Mouse (Mus musculus) MEL (cell line): Measurements from ENCODE around the gene Rbbp9. TPM values are rescaled to one million over a fixed set of nuclear protein-coding genes. Genes with fewer than 3 reads are reported as not detected.

Experiments used
- DNase-seq: peaks from one replicate; pipeline ENCODE4 v3.0.0; 2011; ENCODE audit warnings: low read depth, low spot score
- H3K27ac ChIP-seq: 2 replicates; pipeline ENCODE4 v1.5.1; 2012; ENCODE audit warnings: low read depth, mild to moderate bottlenecking, control low read depth, low read length, moderate library complexity; ENCODE audit not compliant: control insufficient read depth
- H3K27me3 ChIP-seq, 2 experiments: fragments of 150-350 bp in 1 of 2; sonication (generic) in 1 of 2; 2 replicates each; pipeline ENCODE4 v1.6.1; 2012; ENCODE audit warnings: low read length in 2 of 2, mild to moderate bottlenecking in 2 of 2, improper control_type of control experiment in 1 of 2, moderate library complexity in 1 of 2; ENCODE audit not compliant: insufficient read depth in 2 of 2, control insufficient read depth in 1 of 2
- H3K36me3 ChIP-seq, 2 experiments: 2 replicates each; pipeline ENCODE4 v1.6.1; 2012 to 2014; ENCODE audit warnings: low read length in 2 of 2, improper control_type of control experiment in 1 of 2, inconsistent platforms in 1 of 2, mild to moderate bottlenecking in 1 of 2; ENCODE audit not compliant: insufficient read depth in 2 of 2, control insufficient read depth in 1 of 2
- H3K4me1 ChIP-seq, 2 experiments: fragments of 150-350 bp in 1 of 2; sonication (generic) in 1 of 2; 2 replicates each; pipeline ENCODE4 v1.6.1; 2012; ENCODE audit warnings: low read length in 2 of 2, improper control_type of control experiment in 1 of 2, mild to moderate bottlenecking in 1 of 2; ENCODE audit not compliant: insufficient read depth in 2 of 2, control insufficient read depth in 1 of 2
- H3K4me3 ChIP-seq, 2 experiments: fragments of 150-350 bp in 1 of 2; sonication (generic) in 1 of 2; 2 replicates each; pipeline ENCODE4 v1.5.1; 2012; ENCODE audit warnings: low read depth in 2 of 2, low read length in 2 of 2, mild to moderate bottlenecking in 2 of 2, moderate library complexity in 2 of 2, control low read depth in 1 of 2, improper control_type of control experiment in 1 of 2; ENCODE audit not compliant: control insufficient read depth in 1 of 2, insufficient read depth in 1 of 2
- H3K79me2 ChIP-seq: 2 replicates; pipeline ENCODE4 v1.6.1; 2012; ENCODE audit warnings: mild to moderate bottlenecking, low read length, moderate library complexity; ENCODE audit not compliant: control insufficient read depth, poor library complexity, insufficient read depth
- H3K9ac ChIP-seq: 2 replicates; pipeline ENCODE4 v1.6.1; 2012; ENCODE audit warnings: low read depth, mild to moderate bottlenecking, control low read depth, low read length, moderate library complexity; ENCODE audit not compliant: control insufficient read depth, poor library complexity, severe bottlenecking
- H3K9me3 ChIP-seq: fragments of 150-350 bp; sonication (generic); replicated peaks from 2 replicates; pipeline ENCODE4 v1.6.1; 2012; ENCODE audit warnings: mild to moderate bottlenecking, low read length, improper control_type of control experiment, moderate library complexity; ENCODE audit not compliant: insufficient read depth
- CHD1 ChIP-seq: IDR thresholded peaks from 2 replicates; pipeline ENCODE4 v1.6.1; 2012; ENCODE audit warnings: low read depth, mild to moderate bottlenecking, inconsistent platforms, low read length, improper control_type of control experiment
- CTCF ChIP-seq, 3 experiments: IDR thresholded peaks in 2 of 3; conservative IDR thresholded peaks in 1 of 3; 2 replicates each; pipeline ENCODE4 v1.5.1; 2011 to 2012; ENCODE audit warnings: low read length in 3 of 3, low read depth in 2 of 3, mild to moderate bottlenecking in 2 of 3, improper control_type of control experiment in 1 of 3, inconsistent platforms in 1 of 3, mixed read lengths in 1 of 3, moderate library complexity in 1 of 3; ENCODE audit not compliant: control insufficient read depth in 1 of 3, insufficient read depth in 1 of 3, poor library complexity in 1 of 3, severe bottlenecking in 1 of 3
- E2F4 ChIP-seq: IDR thresholded peaks from 2 replicates; pipeline ENCODE4 v1.6.1; 2011; ENCODE audit warnings: low read depth, low read length, improper control_type of control experiment, borderline replicate concordance
- EP300 ChIP-seq, 2 experiments: IDR thresholded peaks; 2 replicates each; pipeline ENCODE4 v1.6.1; 2011; ENCODE audit warnings: improper control_type of control experiment in 2 of 2, low read length in 2 of 2, low read depth in 1 of 2, mild to moderate bottlenecking in 1 of 2
- ETS1 ChIP-seq: IDR thresholded peaks from 2 replicates; pipeline ENCODE4 v1.6.1; 2012; ENCODE audit warnings: low read depth, mild to moderate bottlenecking, inconsistent platforms, low read length, improper control_type of control experiment, moderate library complexity
- HCFC1 ChIP-seq: IDR thresholded peaks from 2 replicates; pipeline ENCODE4 v1.6.1; 2012; ENCODE audit warnings: low read depth, mild to moderate bottlenecking, inconsistent platforms, low read length, improper control_type of control experiment, moderate library complexity
- KAT2A ChIP-seq: conservative IDR thresholded peaks from 2 replicates; pipeline ENCODE4 v1.6.1; 2012; ENCODE audit warnings: low read depth, low read length, improper control_type of control experiment, inconsistent platforms
- MAFK ChIP-seq: IDR thresholded peaks from 2 replicates; pipeline ENCODE4 v1.6.1; 2011; ENCODE audit warnings: low read depth, mild to moderate bottlenecking, low read length, improper control_type of control experiment, borderline replicate concordance
- MAX ChIP-seq: IDR thresholded peaks from 2 replicates; pipeline ENCODE4 v1.6.1; 2011; ENCODE audit warnings: low read length, improper control_type of control experiment
- MAZ ChIP-seq: IDR thresholded peaks from 2 replicates; pipeline ENCODE4 v1.6.1; 2012; ENCODE audit warnings: low read depth, mild to moderate bottlenecking, inconsistent platforms, low read length, improper control_type of control experiment
- MEF2A ChIP-seq: IDR thresholded peaks from 2 replicates; pipeline ENCODE4 v1.6.1; 2014; ENCODE audit warnings: low read depth, mild to moderate bottlenecking, inconsistent platforms, low read length, improper control_type of control experiment; ENCODE audit not compliant: poor library complexity, insufficient replicate concordance, severe bottlenecking; ENCODE audit errors: extremely low read depth
- MXI1 ChIP-seq: IDR thresholded peaks from 2 replicates; pipeline ENCODE4 v1.6.1; 2011; ENCODE audit warnings: mild to moderate bottlenecking, low read depth, low read length, improper control_type of control experiment
- MYC ChIP-seq: IDR thresholded peaks from 2 replicates; pipeline ENCODE4 v1.6.1; 2011; ENCODE audit warnings: low read depth, mild to moderate bottlenecking, low read length, improper control_type of control experiment, moderate library complexity
- NELFE ChIP-seq: IDR thresholded peaks from 2 replicates; pipeline ENCODE4 v1.6.1; 2011; ENCODE audit warnings: low read depth, low read length, improper control_type of control experiment
- POLR2A ChIP-seq, 2 experiments: IDR thresholded peaks; 2 replicates each; pipeline ENCODE4 v1.6.1; 2011 to 2012; ENCODE audit warnings: low read length in 2 of 2, mild to moderate bottlenecking in 2 of 2, control low read depth in 1 of 2, improper control_type of control experiment in 1 of 2, low read depth in 1 of 2, moderate library complexity in 1 of 2; ENCODE audit not compliant: control insufficient read depth in 1 of 2, insufficient read depth in 1 of 2, poor library complexity in 1 of 2
- POLR2AphosphoS2 ChIP-seq: IDR thresholded peaks from 2 replicates; pipeline ENCODE4 v1.6.1; 2011; ENCODE audit warnings: low read length, improper control_type of control experiment
- POLR2AphosphoS5 ChIP-seq: IDR thresholded peaks from 2 replicates; pipeline ENCODE4 v1.6.1; 2012; ENCODE audit warnings: low read depth, borderline replicate concordance, mild to moderate bottlenecking, inconsistent platforms, low read length, moderate library complexity, mixed read lengths
- SIN3A ChIP-seq: IDR thresholded peaks from 2 replicates; pipeline ENCODE4 v1.6.1; 2012; ENCODE audit warnings: low read length, improper control_type of control experiment, inconsistent platforms
- TAL1 ChIP-seq: IDR thresholded peaks from 2 replicates; pipeline ENCODE4 v1.6.1; 2012; ENCODE audit warnings: mild to moderate bottlenecking, inconsistent platforms, low read length, moderate library complexity, mixed read lengths
- TBP ChIP-seq: IDR thresholded peaks from 2 replicates; pipeline ENCODE4 v1.8.0; 2011; ENCODE audit warnings: low read depth, low read length, improper control_type of control experiment
- TCF12 ChIP-seq: IDR thresholded peaks from 2 replicates; pipeline ENCODE4 v1.6.1; 2014; ENCODE audit warnings: low read depth, mild to moderate bottlenecking, inconsistent platforms, low read length, improper control_type of control experiment, moderate library complexity
- UBTF ChIP-seq: IDR thresholded peaks from 2 replicates; pipeline ENCODE4 v1.6.1; 2012; ENCODE audit warnings: low read depth, mild to moderate bottlenecking, inconsistent platforms, low read length, improper control_type of control experiment, moderate library complexity, borderline replicate concordance; ENCODE audit not compliant: insufficient read depth
- ZKSCAN1 ChIP-seq: IDR thresholded peaks from 2 replicates; pipeline ENCODE4 v1.6.1; 2012; ENCODE audit warnings: low read depth, mild to moderate bottlenecking, inconsistent platforms, low read length, improper control_type of control experiment, moderate library complexity
- polyA plus RNA-seq, 2 experiments: library from polyadenylated mRNA; stranded (reverse) in 1 of 2; unstranded in 1 of 2; fragments of >175 nt in 1 of 2; fragments of >200 nt in 1 of 2; gene quantifications; 2 replicates each; pipeline versions ENCODE4 v1.2.1 to v1.2.4; 2012; ENCODE audit warnings: low replicate concordance in 2 of 2, low read depth in 1 of 2; ENCODE audit not compliant: insufficient read length in 2 of 2, insufficient read depth in 1 of 2, missing spikeins in 1 of 2
- total RNA-seq: library from RNA; depleted of rRNA; stranded (reverse); fragments of 300-350 nt; gene quantifications from 2 replicates; pipeline ENCODE4 v1.2.3, GENCODE M21; 2012

Gene Rbbp9
- total and polyA plus RNA-seq, 3 experiments = 0.08 to 0.15 TPM; not detected in 1

- TF ChIP-seq NELFE = peak; percentile 66
- no peak for TF ChIP-seq MYC
- peak; percentile 62; the same call in 1 of the 2 replicates for TF ChIP-seq TBP
- peak; percentile 96 for TF ChIP-seq SIN3A
- TF ChIP-seq MAX = peak; percentile 99
- TF ChIP-seq ZKSCAN1 = no peak
- TF ChIP-seq POLR2A (IDR thresholded peaks at IDR 0.05; ENCODE audit: control insufficient read depth in 1 of 2, insufficient read depth in 1 of 2, low read depth in 1 of 2, low read length in 2 of 2, poor library complexity in 1 of 2) = peak in 1 of 2 experiments; percentile 66; a peak in 2 of 4 replicates
- peak; percentile 93 for TF ChIP-seq HCFC1
- TF ChIP-seq MXI1 = peak; percentile 90
- TF ChIP-seq TCF12 = peak; percentile 25; the same call in 1 of the 2 replicates
- TF ChIP-seq EP300 (IDR thresholded peaks at IDR 0.05; ENCODE audit: low read depth in 1 of 2, low read length in 2 of 2) = no peak
- TF ChIP-seq MAZ = 0 out of 2 replicates have a peak, but pooled peaks have one; percentile 21
- 0 out of 2 replicates have a peak, but pooled peaks have one; percentile 55 for TF ChIP-seq POLR2AphosphoS2
- TF ChIP-seq CTCF (IDR thresholded peaks at IDR 0.05 in 2 of 3, conservative IDR thresholded peaks at IDR 0.05 in 1 of 3; ENCODE audit: control insufficient read depth in 1 of 3, insufficient read depth in 1 of 3, low read depth in 2 of 3, low read length in 3 of 3, poor library complexity in 1 of 3, severe bottlenecking in 1 of 3) = peak in 1 of 3 experiments; percentile 18; a peak in 2 of 6 replicates
- Histone ChIP-seq H3K36me3 (peaks cover 10 to 21% of the 10 kb centered on the region in 2 experiments), H3K9me3 (no peaks in the 10 kb centered on the region), H3K27me3 (peaks cover 0 to 5% of the 10 kb centered on the region in 2 experiments; a peak in 2 of 4 replicates), H3K79me2 (peaks cover 14% of the 10 kb centered on the region), H3K4me3 (peak within 1 kb of the TSS; percentile 85 to 86), H3K9ac (peak within 1 kb of the TSS; percentile 82), H3K4me1 (peaks cover 9 to 11% of the 10 kb centered on the region in 2 experiments), H3K27ac (peak within 1 kb of the TSS; percentile 74)
- DNase-seq = peak; percentile 98
Measured at GRCm38 (mm10) chr2:144526981-144527820, 23.5 kb downstream of the Rbbp9 start, which contains the start of the genes Dzank1 and Polr3f. Dzank1 (minus strand) TSS chr2:144527414. Polr3f (plus strand) TSS chr2:144527718.

DNA sequence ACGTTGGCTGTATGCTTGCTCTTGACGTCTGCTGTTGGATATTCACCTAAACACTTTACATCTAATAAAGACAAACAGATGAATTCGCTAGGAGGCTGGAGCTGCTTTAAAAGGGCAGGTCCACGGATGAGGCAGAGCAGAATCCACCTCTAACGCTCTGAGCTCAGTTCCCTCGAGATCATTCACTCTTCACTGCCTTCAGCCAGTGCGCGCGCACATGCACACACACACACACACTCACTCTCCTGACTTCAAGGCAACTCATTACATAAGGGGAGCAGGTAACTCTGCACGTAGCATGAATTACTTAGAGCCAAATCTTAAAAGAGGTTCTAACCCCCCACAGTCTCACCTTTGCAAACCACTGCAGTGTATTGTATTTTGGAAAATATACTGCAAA lies 24.8 kb downstream of the Rbbp9 start:
- no peak overlapping the region for H3K4me3 ChIP-seq
- peaks cover 2 to 21% of the 10 kb centered on the region in 2 experiments; a peak in 3 of 4 replicates for H3K36me3 ChIP-seq
- no peak overlapping the region for H3K9ac ChIP-seq
- H3K27me3 ChIP-seq = peaks cover 0 to 5% of the 10 kb centered on the region in 2 experiments; a peak in 2 of 4 replicates
- H3K4me1 ChIP-seq = peaks cover 9 to 10% of the 10 kb centered on the region in 2 experiments
- DNase-seq = no peak
- no peaks in the 10 kb centered on the region for H3K9me3 ChIP-seq
- no peak overlapping the region for H3K27ac ChIP-seq
- TF ChIP-seq KAT2A (no peak), TAL1 (no peak), POLR2AphosphoS2 (no peak), SIN3A (no peak), UBTF (no peak), E2F4 (no peak), MAFK (no peak), MAX (no peak), POLR2AphosphoS5 (no peak), NELFE (no peak), MEF2A (no peak), MYC (no peak), MAZ (no peak), POLR2A (IDR thresholded peaks at IDR 0.05; ENCODE audit: control insufficient read depth in 1 of 2, insufficient read depth in 1 of 2, low read depth in 1 of 2, low read length in 2 of 2, poor library complexity in 1 of 2) (no peak), ETS1 (no peak), CHD1 (no peak)
- H3K79me2 ChIP-seq = peaks cover 14% of the 10 kb centered on the region
